Mouse (Mus musculus): ENCODE measurements around the gene Wdr20. TPM values are rescaled to one million over a fixed set of nuclear protein-coding genes. Genes with fewer than 3 reads are reported as not detected.

The Wdr20 gene
- polyA plus RNA-seq, 1 experiment from 2014 or later, result 21.6 TPM

DNA sequence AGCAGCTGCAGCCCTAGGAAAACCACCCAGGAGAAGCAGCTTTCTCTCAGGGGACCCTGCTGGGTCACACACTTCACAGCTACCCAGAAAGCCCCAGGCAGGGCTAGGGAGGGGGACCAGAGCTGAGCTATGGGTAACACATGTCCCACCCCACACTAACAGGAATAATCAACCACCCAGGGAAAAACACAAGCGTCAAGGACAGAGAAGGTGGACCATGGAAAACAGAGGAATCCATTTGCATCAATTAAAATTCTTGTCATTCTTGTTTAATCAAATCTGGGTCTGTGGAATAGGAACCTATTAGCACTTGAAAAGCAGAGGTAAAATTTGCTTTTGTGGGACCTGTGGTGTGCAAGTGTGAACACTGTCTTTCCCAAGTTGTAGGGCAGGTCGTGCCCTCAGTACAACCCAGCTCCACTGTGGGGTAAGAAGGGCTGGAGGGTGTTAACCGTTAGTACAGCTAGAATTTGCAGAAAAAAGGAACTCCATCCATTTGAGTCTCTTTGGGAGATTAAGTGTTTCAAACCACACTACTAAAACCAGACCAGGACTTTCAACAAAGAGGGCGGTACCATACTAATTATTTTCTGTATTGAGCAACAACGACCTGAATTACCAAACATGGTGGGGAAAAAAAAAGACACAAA is 99.6 kb downstream of the Wdr20 start:
- Histone ChIP-seq H3K4me3 (ENCODE audit: low read depth, low read length) (no peak overlapping the region), H3K9ac (ENCODE audit: low read length) (no peak overlapping the region; the same call in 1 of the 2 replicates), H3K36me3 (ENCODE audit: control insufficient read depth, insufficient read depth, low read length) (no peaks in the 10 kb centered on the region), H3K4me2 (ENCODE audit: low read depth, severe bottlenecking) (no peak overlapping the region), H3K27me3 (ENCODE audit: control insufficient read depth, insufficient read depth, low read length) (no peaks in the 10 kb centered on the region), H3K27ac (replicated peaks; ENCODE audit: low read depth, low read length) (0 out of 2 replicates have a peak overlapping the region, but pooled peaks have one; percentile 15), H3K4me1 (ENCODE audit: control insufficient read depth, insufficient read depth, low read length) (0 out of 2 replicates have a peak, but pooled peaks cover 5% of the 10 kb centered on the region), H3K9me3 (ENCODE audit: control insufficient read depth, low read length) (no peaks in the 10 kb centered on the region)
- no peak for ATAC-seq (ENCODE audit: insufficient number of reproducible peaks, low FRiP score, low TSS enrichment, low read depth)
- DNase-seq (ENCODE audit: low spot score), result no peak
- WGBS, result 42% methylated on average over 5 of the region's 5 CpGs

DNA sequence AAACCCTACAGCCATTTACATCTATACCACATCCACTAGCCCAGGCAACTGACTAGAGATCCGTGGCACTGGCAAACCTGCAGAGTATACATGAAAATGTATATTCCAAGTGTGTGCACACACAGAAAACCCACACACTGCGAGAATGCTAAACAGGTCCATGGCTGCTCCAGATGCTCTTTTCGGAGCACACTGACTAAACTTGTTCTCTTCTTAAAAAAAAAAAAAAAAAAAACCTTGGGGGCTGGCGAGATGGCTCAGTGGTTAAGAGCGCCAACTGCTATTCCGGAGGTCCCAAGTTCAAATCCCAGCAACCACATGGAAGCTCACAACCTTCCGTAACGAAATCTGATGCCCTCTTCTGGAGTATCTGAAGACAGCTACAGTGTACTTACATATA is 100.1 kb downstream of the Wdr20 start:
- H3K36me3 ChIP-seq (ENCODE audit: control insufficient read depth, insufficient read depth, low read length), result no peaks in the 10 kb centered on the region
- 87% methylated on average over 8 of the region's 8 CpGs for WGBS
- H3K4me2 ChIP-seq (ENCODE audit: low read depth, severe bottlenecking), result no peak overlapping the region
- no peak overlapping the region for H3K4me3 ChIP-seq (ENCODE audit: low read depth, low read length)
- H3K27ac ChIP-seq (replicated peaks; ENCODE audit: low read depth, low read length), result no peak overlapping the region
- H3K27me3 ChIP-seq (ENCODE audit: control insufficient read depth, insufficient read depth, low read length), result no peaks in the 10 kb centered on the region
- no peaks in the 10 kb centered on the region for H3K9me3 ChIP-seq (ENCODE audit: control insufficient read depth, low read length)
- 0 out of 2 replicates have a peak, but pooled peaks cover 5% of the 10 kb centered on the region for H3K4me1 ChIP-seq (ENCODE audit: control insufficient read depth, insufficient read depth, low read length)
- no peak overlapping the region for H3K9ac ChIP-seq (ENCODE audit: low read length)
- DNase-seq (ENCODE audit: low spot score), result no peak
- no peak for ATAC-seq (ENCODE audit: insufficient number of reproducible peaks, low FRiP score, low TSS enrichment, low read depth)

DNA sequence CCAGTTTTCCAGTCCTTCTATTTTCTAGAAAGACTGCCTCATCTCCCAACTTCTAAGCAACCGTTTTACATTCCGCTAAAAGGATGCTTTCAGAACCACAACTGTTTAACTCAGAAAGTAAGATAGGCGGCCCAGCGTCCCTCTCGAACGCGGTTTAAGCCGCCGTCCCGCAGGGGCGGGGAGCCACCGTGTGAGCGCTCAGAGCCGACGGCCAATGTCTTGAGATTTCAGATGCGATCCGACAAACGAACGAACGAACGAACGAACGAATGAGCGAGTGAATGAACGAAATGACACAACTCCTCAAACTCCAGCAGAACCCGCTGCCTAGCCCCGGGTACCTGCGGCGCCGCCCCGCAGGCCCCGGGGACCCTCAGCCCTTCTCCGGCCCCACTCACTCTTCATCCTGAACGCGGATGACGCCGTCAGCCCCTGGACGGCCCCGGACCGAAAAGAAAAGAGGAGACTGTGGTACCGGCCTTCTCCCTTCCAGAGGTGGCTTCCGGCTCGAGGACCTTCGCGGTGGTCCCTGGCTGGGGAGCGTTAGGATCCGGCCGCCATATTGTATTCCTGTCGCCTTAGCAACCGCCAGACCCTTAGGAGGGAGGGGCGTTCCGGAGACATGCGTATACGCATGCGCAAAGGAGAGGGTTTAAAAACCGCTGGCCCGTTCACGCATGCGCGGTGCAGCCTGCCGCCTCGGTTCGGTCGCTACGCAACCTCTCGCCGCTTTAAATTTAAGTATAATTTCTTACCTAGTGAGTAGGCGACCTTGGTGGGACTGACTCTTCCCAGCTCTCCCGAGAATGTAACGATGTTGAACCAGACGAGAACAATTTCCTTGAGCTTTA is 102.8 kb downstream of the Wdr20 start, which contains the start of gene Mok:
TSS of gene Mok (minus strand) at position 592 of the 851 bp plus-strand sequence.
- Histone ChIP-seq H3K27me3 (ENCODE audit: control insufficient read depth, insufficient read depth, low read length) (peaks cover 10% of the 10 kb centered on the region; the same call in 1 of the 2 replicates), H3K4me2 (ENCODE audit: low read depth, severe bottlenecking) (peak within 1 kb of the TSS; percentile 68), H3K27ac (replicated peaks; ENCODE audit: low read depth, low read length) (no peak within 1 kb of the TSS), H3K9ac (ENCODE audit: low read length) (peak within 1 kb of the TSS; percentile 45), H3K4me3 (ENCODE audit: low read depth, low read length) (peak within 1 kb of the TSS; percentile 76), H3K36me3 (ENCODE audit: control insufficient read depth, insufficient read depth, low read length) (no peaks in the 10 kb centered on the region), H3K4me1 (ENCODE audit: control insufficient read depth, insufficient read depth, low read length) (peaks cover 5% of the 10 kb centered on the region; the same call in 1 of the 2 replicates), H3K9me3 (ENCODE audit: control insufficient read depth, low read length) (no peaks in the 10 kb centered on the region)
- peak; percentile 98 for DNase-seq (ENCODE audit: low spot score)
- peak; percentile 82; the same call in 1 of the 2 replicates for ATAC-seq (ENCODE audit: insufficient number of reproducible peaks, low FRiP score, low TSS enrichment, low read depth)
- under 1% methylated on average over 71 of the region's 71 CpGs for WGBS

DNA sequence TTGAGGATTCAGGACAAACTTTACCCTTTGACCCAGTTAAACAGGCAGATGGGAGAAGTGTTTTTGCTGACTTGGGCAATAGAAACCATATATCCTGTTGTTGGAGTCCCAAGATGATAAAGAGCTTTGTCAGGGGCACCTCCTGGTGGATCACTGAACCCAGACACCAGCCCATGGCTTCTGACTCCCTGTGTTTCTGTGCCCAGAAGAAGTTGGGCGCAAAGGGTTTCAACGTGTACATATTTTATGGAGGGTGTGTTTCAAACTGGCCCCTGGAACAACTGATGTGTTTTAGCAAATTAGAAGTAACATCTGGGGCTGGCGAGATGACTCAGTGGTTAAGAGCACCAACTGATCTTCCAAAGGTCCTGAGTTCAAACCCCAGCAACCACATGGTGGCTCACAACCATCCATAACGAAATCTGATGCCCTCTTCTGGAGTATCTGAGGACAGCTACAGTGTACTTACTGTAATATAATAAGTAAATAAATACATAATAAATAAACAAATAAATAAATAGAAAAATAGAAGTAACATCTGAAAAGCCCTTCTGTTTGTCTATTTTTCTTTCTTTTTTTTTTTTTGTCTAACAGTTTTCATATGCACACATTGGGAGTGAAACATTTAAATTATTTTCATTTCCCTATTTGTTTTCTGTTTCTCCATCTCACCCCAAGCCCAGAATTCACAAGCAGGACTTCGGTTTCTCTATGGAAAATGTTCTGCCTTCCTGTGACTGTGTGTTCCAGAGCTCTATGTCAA is 104.2 kb downstream of the Wdr20 start:
- Histone ChIP-seq H3K4me3 (ENCODE audit: low read depth, low read length) (no peak overlapping the region), H3K4me2 (ENCODE audit: low read depth, severe bottlenecking) (no peak overlapping the region), H3K9ac (ENCODE audit: low read length) (no peak overlapping the region), H3K27me3 (ENCODE audit: control insufficient read depth, insufficient read depth, low read length) (peaks cover 17% of the 10 kb centered on the region; the same call in 1 of the 2 replicates), H3K9me3 (ENCODE audit: control insufficient read depth, low read length) (no peaks in the 10 kb centered on the region), H3K27ac (replicated peaks; ENCODE audit: low read depth, low read length) (no peak overlapping the region), H3K4me1 (ENCODE audit: control insufficient read depth, insufficient read depth, low read length) (peaks cover 5% of the 10 kb centered on the region; the same call in 1 of the 2 replicates), H3K36me3 (ENCODE audit: control insufficient read depth, insufficient read depth, low read length) (no peaks in the 10 kb centered on the region)
- no peak for ATAC-seq (ENCODE audit: insufficient number of reproducible peaks, low FRiP score, low TSS enrichment, low read depth)
- 71% methylated on average over 5 of the region's 5 CpGs for WGBS
- DNase-seq (ENCODE audit: low spot score), result no peak

DNA sequence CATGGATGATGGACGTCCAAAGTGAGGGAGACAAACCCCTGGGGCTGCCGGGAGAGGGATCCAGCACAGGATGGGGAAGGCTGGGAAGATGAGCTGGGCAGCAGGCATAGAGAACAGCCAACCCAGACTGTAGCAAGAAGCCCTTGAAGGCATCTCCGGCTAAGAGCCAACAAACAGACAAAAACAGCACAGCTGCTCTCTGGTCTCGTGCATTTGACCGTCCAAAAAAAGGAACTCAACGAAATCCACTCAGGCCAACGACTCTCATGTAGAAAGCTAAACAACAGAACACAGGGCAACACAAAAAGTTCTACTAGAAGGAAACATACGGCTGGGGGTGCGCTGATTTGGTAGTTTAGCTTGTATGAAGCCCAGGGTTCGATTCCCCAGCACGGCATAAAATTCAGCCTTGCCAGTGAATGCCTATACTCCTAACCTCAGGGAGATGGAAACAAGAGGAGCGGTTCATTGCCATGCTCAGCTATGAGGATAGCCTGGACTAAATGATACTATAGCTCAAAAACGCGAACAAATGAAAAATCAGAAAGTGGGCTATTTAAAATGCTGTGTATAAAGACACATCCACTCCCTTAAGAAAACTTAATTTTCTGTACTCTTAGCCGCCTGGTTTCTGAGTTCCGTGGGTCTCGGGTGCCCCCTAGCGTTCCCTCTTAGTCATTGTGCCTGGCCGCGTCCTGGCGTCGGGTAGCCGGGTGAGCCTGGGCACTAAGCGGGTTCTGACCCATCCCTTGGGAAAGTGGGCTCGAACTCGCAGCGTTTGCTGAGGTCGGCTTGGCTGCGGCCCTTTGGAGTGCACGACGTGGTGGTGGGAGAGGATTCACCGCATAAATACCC is 105.7 kb downstream of the Wdr20 start:
- Histone ChIP-seq H3K4me3 (ENCODE audit: low read depth, low read length) (peak overlapping the region; percentile 31), H3K9ac (ENCODE audit: low read length) (peak overlapping the region; percentile 45; the same call in 1 of the 2 replicates), H3K27ac (replicated peaks; ENCODE audit: low read depth, low read length) (no peak overlapping the region), H3K36me3 (ENCODE audit: control insufficient read depth, insufficient read depth, low read length) (no peaks in the 10 kb centered on the region), H3K4me2 (ENCODE audit: low read depth, severe bottlenecking) (peak overlapping the region; percentile 66), H3K4me1 (ENCODE audit: control insufficient read depth, insufficient read depth, low read length) (no peaks in the 10 kb centered on the region; the same call in 1 of the 2 replicates), H3K27me3 (ENCODE audit: control insufficient read depth, insufficient read depth, low read length) (peaks cover 17% of the 10 kb centered on the region; the same call in 1 of the 2 replicates), H3K9me3 (ENCODE audit: control insufficient read depth, low read length) (no peaks in the 10 kb centered on the region)
- 19% methylated on average over 32 of the region's 32 CpGs for WGBS
- ATAC-seq (ENCODE audit: insufficient number of reproducible peaks, low FRiP score, low TSS enrichment, low read depth), result peak; percentile 26; the same call in 1 of the 2 replicates
- DNase-seq (ENCODE audit: low spot score), result peak; percentile 91

DNA sequence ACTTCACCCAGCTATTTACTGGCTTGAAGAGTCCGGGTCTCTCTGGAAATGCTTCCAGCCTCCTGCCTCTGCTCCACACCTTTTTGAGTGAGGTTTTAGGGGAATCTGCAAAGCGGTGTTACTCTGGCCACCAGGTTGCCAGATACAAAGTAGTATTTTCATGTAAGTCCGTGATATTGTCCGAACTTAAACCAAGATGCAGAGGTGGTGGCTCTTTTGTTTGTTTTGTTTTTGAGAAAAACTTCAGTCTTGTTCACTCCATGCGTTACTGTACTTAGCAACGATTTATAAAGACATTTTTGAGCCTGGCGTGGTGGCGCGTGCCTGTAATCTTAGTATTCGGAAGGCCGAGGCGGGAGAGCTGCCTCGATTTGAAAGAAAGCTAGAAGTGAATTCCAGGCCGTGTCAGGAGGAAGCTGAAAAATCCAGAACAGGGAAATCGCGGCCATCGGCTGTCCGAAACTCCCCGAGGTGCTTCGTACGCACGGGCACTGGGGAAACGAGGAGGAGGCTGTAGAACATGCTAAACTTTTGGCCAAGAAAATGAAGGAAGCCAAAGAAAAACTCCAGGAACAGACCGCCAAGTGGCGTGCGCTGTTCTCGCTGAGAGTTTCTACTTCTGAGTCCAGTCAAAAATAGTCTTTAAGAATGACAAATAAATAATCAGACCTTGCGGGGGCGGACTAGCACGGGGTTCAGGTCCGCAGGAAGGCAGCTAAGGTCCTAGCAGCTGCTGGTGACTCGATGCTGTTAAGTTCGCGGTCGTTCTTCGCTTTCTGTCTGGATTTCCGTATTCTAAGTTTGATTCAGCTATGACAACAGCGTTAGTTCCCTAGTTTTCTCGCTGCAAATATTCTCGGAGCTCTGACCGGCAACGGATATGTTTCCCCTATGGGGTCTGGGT is 106.7 kb downstream of the Wdr20 start:
- no peak for DNase-seq (ENCODE audit: low spot score)
- Histone ChIP-seq H3K27ac (replicated peaks; ENCODE audit: low read depth, low read length) (no peak overlapping the region), H3K9me3 (ENCODE audit: control insufficient read depth, low read length) (no peaks in the 10 kb centered on the region), H3K9ac (ENCODE audit: low read length) (peak overlapping the region; percentile 45), H3K4me2 (ENCODE audit: low read depth, severe bottlenecking) (peak overlapping the region; percentile 66), H3K36me3 (ENCODE audit: control insufficient read depth, insufficient read depth, low read length) (no peaks in the 10 kb centered on the region), H3K4me1 (ENCODE audit: control insufficient read depth, insufficient read depth, low read length) (no peaks in the 10 kb centered on the region; the same call in 1 of the 2 replicates), H3K27me3 (ENCODE audit: control insufficient read depth, insufficient read depth, low read length) (peaks cover 17% of the 10 kb centered on the region; the same call in 1 of the 2 replicates), H3K4me3 (ENCODE audit: low read depth, low read length) (peak overlapping the region; percentile 31)
- under 1% methylated on average over 42 of the region's 42 CpGs for WGBS
- peak; percentile 4; the same call in 1 of the 2 replicates for ATAC-seq (ENCODE audit: insufficient number of reproducible peaks, low FRiP score, low TSS enrichment, low read depth)

All from limb, embryonic 11.5 days (tissue).